Mouse (Mus musculus): ENCODE data around the gene 3110082I17Rik. TPM values are rescaled to one million over a fixed set of nuclear protein-coding genes. Genes with fewer than 3 reads are reported as not detected.
A peak's percentile ranks its signal among the peaks of the same experiment; 100 is the strongest.

The 3110082I17Rik gene
- polyA plus RNA-seq, 1 experiment from 2014 or later = 39.7 TPM

GRCm38 (mm10) chr5:139365827-139366226 lies 94.5 kb downstream of the 3110082I17Rik start:
- no peak overlapping the region for H3K9ac ChIP-seq (ENCODE audit: low read length)
- no peaks in the 10 kb centered on the region for H3K9me3 ChIP-seq (ENCODE audit: control insufficient read depth, low read length)
- ATAC-seq (ENCODE audit: insufficient number of reproducible peaks, low FRiP score, low TSS enrichment, low read depth) (no peak), DNase-seq (ENCODE audit: low spot score) (no peak)
- H3K27me3 ChIP-seq (ENCODE audit: control insufficient read depth, insufficient read depth, low read length) = no peaks in the 10 kb centered on the region
- H3K27ac ChIP-seq (replicated peaks; ENCODE audit: low read depth, low read length) = no peak overlapping the region
- H3K4me2 ChIP-seq (ENCODE audit: low read depth, severe bottlenecking) = no peak overlapping the region
- 82% methylated on average over 1 of the region's 1 CpGs for WGBS
- H3K4me3 ChIP-seq (ENCODE audit: low read depth, low read length) = no peak overlapping the region
- H3K4me1 ChIP-seq (ENCODE audit: control insufficient read depth, insufficient read depth, low read length) = peaks cover 19% of the 10 kb centered on the region
- H3K36me3 ChIP-seq (ENCODE audit: control insufficient read depth, insufficient read depth, low read length) = peaks cover 2% of the 10 kb centered on the region; the same call in 1 of the 2 replicates

- 38% methylated on average over 5 of the region's 5 CpGs for WGBS
- peaks cover 15% of the 10 kb centered on the region for H3K4me1 ChIP-seq (ENCODE audit: control insufficient read depth, insufficient read depth, low read length)
- H3K36me3 ChIP-seq (ENCODE audit: control insufficient read depth, insufficient read depth, low read length) = peaks cover 2% of the 10 kb centered on the region; the same call in 1 of the 2 replicates
- H3K9me3 ChIP-seq (ENCODE audit: control insufficient read depth, low read length) = no peaks in the 10 kb centered on the region
- no peak overlapping the region for H3K4me3 ChIP-seq (ENCODE audit: low read depth, low read length)
- no peaks in the 10 kb centered on the region for H3K27me3 ChIP-seq (ENCODE audit: control insufficient read depth, insufficient read depth, low read length)
- ATAC-seq (ENCODE audit: insufficient number of reproducible peaks, low FRiP score, low TSS enrichment, low read depth) = no peak
- peak overlapping the region; percentile 20; the same call in 1 of the 2 replicates for H3K4me2 ChIP-seq (ENCODE audit: low read depth, severe bottlenecking)
- no peak overlapping the region for H3K9ac ChIP-seq (ENCODE audit: low read length)
- H3K27ac ChIP-seq (replicated peaks; ENCODE audit: low read depth, low read length) = no peak overlapping the region; the same call in 1 of the 2 replicates
- DNase-seq (ENCODE audit: low spot score) = no peak
These were observed 95.3 kb downstream of the 3110082I17Rik start for GRCm38 (mm10) chr5:139364911-139365571.

GRCm38 (mm10) chr5:139364260-139364910 lies 95.9 kb downstream of the 3110082I17Rik start:
- Histone ChIP-seq H3K27me3 (ENCODE audit: control insufficient read depth, insufficient read depth, low read length) (no peaks in the 10 kb centered on the region), H3K9ac (ENCODE audit: low read length) (no peak overlapping the region), H3K4me1 (ENCODE audit: control insufficient read depth, insufficient read depth, low read length) (peaks cover 15% of the 10 kb centered on the region), H3K4me2 (ENCODE audit: low read depth, severe bottlenecking) (no peak overlapping the region; the same call in 1 of the 2 replicates), H3K4me3 (ENCODE audit: low read depth, low read length) (no peak overlapping the region), H3K27ac (replicated peaks; ENCODE audit: low read depth, low read length) (no peak overlapping the region; the same call in 1 of the 2 replicates), H3K9me3 (ENCODE audit: control insufficient read depth, low read length) (no peaks in the 10 kb centered on the region), H3K36me3 (ENCODE audit: control insufficient read depth, insufficient read depth, low read length) (peaks cover 2% of the 10 kb centered on the region; the same call in 1 of the 2 replicates)
- 33% methylated on average over 12 of the region's 12 CpGs for WGBS
- DNase-seq (ENCODE audit: low spot score) (peak; percentile 94), ATAC-seq (ENCODE audit: insufficient number of reproducible peaks, low FRiP score, low TSS enrichment, low read depth) (peak; percentile 42; the same call in 1 of the 2 replicates)

- Histone ChIP-seq H3K9me3 (ENCODE audit: control insufficient read depth, low read length) (no peaks in the 10 kb centered on the region), H3K4me3 (ENCODE audit: low read depth, low read length) (no peak overlapping the region), H3K27me3 (ENCODE audit: control insufficient read depth, insufficient read depth, low read length) (no peaks in the 10 kb centered on the region), H3K4me2 (ENCODE audit: low read depth, severe bottlenecking) (no peak overlapping the region), H3K36me3 (ENCODE audit: control insufficient read depth, insufficient read depth, low read length) (peaks cover 2% of the 10 kb centered on the region; the same call in 1 of the 2 replicates), H3K9ac (ENCODE audit: low read length) (no peak overlapping the region), H3K27ac (replicated peaks; ENCODE audit: low read depth, low read length) (no peak overlapping the region), H3K4me1 (ENCODE audit: control insufficient read depth, insufficient read depth, low read length) (peaks cover 15% of the 10 kb centered on the region)
- 68% methylated on average over 7 of the region's 7 CpGs for WGBS
- no peak for DNase-seq (ENCODE audit: low spot score)
- ATAC-seq (ENCODE audit: insufficient number of reproducible peaks, low FRiP score, low TSS enrichment, low read depth) = no peak
These were observed 96.5 kb downstream of the 3110082I17Rik start for GRCm38 (mm10) chr5:139363858-139364257.

GRCm38 (mm10) chr5:139359244-139359643 lies 101.1 kb downstream of the 3110082I17Rik start:
- H3K36me3 ChIP-seq (ENCODE audit: control insufficient read depth, insufficient read depth, low read length) = peaks cover 2% of the 10 kb centered on the region; the same call in 1 of the 2 replicates
- WGBS = 94% methylated on average over 5 of the region's 5 CpGs

GRCm38 (mm10) chr5:139358653-139359052 lies 101.7 kb downstream of the 3110082I17Rik start:
- no peaks in the 10 kb centered on the region for H3K27me3 ChIP-seq (ENCODE audit: control insufficient read depth, insufficient read depth, low read length)
- no peak overlapping the region for H3K4me2 ChIP-seq (ENCODE audit: low read depth, severe bottlenecking)
- DNase-seq (ENCODE audit: low spot score) (peak; percentile 54), ATAC-seq (ENCODE audit: insufficient number of reproducible peaks, low FRiP score, low TSS enrichment, low read depth) (no peak)
- peaks cover 2% of the 10 kb centered on the region; the same call in 1 of the 2 replicates for H3K36me3 ChIP-seq (ENCODE audit: control insufficient read depth, insufficient read depth, low read length)
- no peak overlapping the region for H3K27ac ChIP-seq (replicated peaks; ENCODE audit: low read depth, low read length)
- H3K4me3 ChIP-seq (ENCODE audit: low read depth, low read length) = no peak overlapping the region
- H3K9me3 ChIP-seq (ENCODE audit: control insufficient read depth, low read length) = no peaks in the 10 kb centered on the region
- H3K4me1 ChIP-seq (ENCODE audit: control insufficient read depth, insufficient read depth, low read length) = 0 out of 2 replicates have a peak, but pooled peaks cover 4% of the 10 kb centered on the region
- no peak overlapping the region for H3K9ac ChIP-seq (ENCODE audit: low read length)
- WGBS = 63% methylated on average over 2 of the region's 2 CpGs

More at GRCm38 (mm10) chr5:139359244-139359643, 101.1 kb downstream of the 3110082I17Rik start:
- H3K9me3 ChIP-seq (ENCODE audit: control insufficient read depth, low read length) = no peaks in the 10 kb centered on the region
- H3K9ac ChIP-seq (ENCODE audit: low read length) = no peak overlapping the region
- no peaks in the 10 kb centered on the region for H3K27me3 ChIP-seq (ENCODE audit: control insufficient read depth, insufficient read depth, low read length)
- DNase-seq (ENCODE audit: low spot score) (no peak), ATAC-seq (ENCODE audit: insufficient number of reproducible peaks, low FRiP score, low TSS enrichment, low read depth) (no peak)
- H3K27ac ChIP-seq (replicated peaks; ENCODE audit: low read depth, low read length) = no peak overlapping the region
- 0 out of 2 replicates have a peak, but pooled peaks cover 4% of the 10 kb centered on the region for H3K4me1 ChIP-seq (ENCODE audit: control insufficient read depth, insufficient read depth, low read length)
- H3K4me3 ChIP-seq (ENCODE audit: low read depth, low read length) = no peak overlapping the region
- H3K4me2 ChIP-seq (ENCODE audit: low read depth, severe bottlenecking) = no peak overlapping the region

GRCm38 (mm10) chr5:139355235-139355772 lies 105.0 kb downstream of the 3110082I17Rik start:
- 38% methylated on average over 19 of the region's 19 CpGs for WGBS

GRCm38 (mm10) chr5:139353946-139354345 lies 106.4 kb downstream of the 3110082I17Rik start:
- DNase-seq (ENCODE audit: low spot score) (no peak), ATAC-seq (ENCODE audit: insufficient number of reproducible peaks, low FRiP score, low TSS enrichment, low read depth) (no peak)
- no peaks in the 10 kb centered on the region for H3K27me3 ChIP-seq (ENCODE audit: control insufficient read depth, insufficient read depth, low read length)
- 92% methylated on average over 11 of the region's 11 CpGs for WGBS
- H3K4me3 ChIP-seq (ENCODE audit: low read depth, low read length) = no peak overlapping the region
- no peaks in the 10 kb centered on the region for H3K9me3 ChIP-seq (ENCODE audit: control insufficient read depth, low read length)
- H3K9ac ChIP-seq (ENCODE audit: low read length) = no peak overlapping the region
- no peak overlapping the region for H3K27ac ChIP-seq (replicated peaks; ENCODE audit: low read depth, low read length)
- no peaks in the 10 kb centered on the region for H3K36me3 ChIP-seq (ENCODE audit: control insufficient read depth, insufficient read depth, low read length)
- no peak overlapping the region for H3K4me2 ChIP-seq (ENCODE audit: low read depth, severe bottlenecking)
- H3K4me1 ChIP-seq (ENCODE audit: control insufficient read depth, insufficient read depth, low read length) = peaks cover 10% of the 10 kb centered on the region

More at GRCm38 (mm10) chr5:139355235-139355772, 105.0 kb downstream of the 3110082I17Rik start:
- Histone ChIP-seq H3K4me1 (ENCODE audit: control insufficient read depth, insufficient read depth, low read length) (peaks cover 10% of the 10 kb centered on the region), H3K27ac (replicated peaks; ENCODE audit: low read depth, low read length) (no peak overlapping the region), H3K9me3 (ENCODE audit: control insufficient read depth, low read length) (no peaks in the 10 kb centered on the region), H3K9ac (ENCODE audit: low read length) (no peak overlapping the region), H3K27me3 (ENCODE audit: control insufficient read depth, insufficient read depth, low read length) (no peaks in the 10 kb centered on the region), H3K36me3 (ENCODE audit: control insufficient read depth, insufficient read depth, low read length) (no peaks in the 10 kb centered on the region), H3K4me2 (ENCODE audit: low read depth, severe bottlenecking) (no peak overlapping the region), H3K4me3 (ENCODE audit: low read depth, low read length) (no peak overlapping the region)
- peak; percentile 85 for DNase-seq (ENCODE audit: low spot score)
- ATAC-seq (ENCODE audit: insufficient number of reproducible peaks, low FRiP score, low TSS enrichment, low read depth) = no peak
